9 mouse cellular contexts compared by ENCODE assay signal in the genomic region with DNA sequence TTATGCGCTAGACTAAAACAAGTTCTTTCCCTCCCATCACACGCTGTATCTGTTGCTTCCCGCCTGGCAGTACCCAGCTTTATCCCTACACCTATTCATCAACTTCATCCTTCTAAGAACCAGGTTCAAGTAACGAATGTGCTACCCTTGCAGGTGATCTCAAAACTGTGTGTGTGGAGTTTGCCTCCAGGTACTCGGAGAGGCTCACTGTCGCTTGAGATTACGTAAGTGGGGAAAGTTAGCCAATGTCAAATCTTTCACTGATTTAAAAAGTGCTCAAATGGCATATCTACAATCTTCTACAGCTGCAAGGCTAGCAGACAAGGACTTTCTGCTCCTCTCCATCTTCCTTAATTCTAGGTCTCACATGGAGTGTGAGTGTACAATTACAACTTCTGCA. TPM values are rescaled to one million over a fixed set of nuclear protein-coding genes. Genes with fewer than 3 reads are reported as not detected.
DNase-seq lines count a peak whose midpoint lies in the region; ATAC-seq and TF ChIP-seq lines count a peak whose summit lies in the region.
"Had no signal": no experiment of that assay in that cellular context is flagged by ENCODE, and none has a peak within 500 bp of the region (broad histone marks: within the 10 kb centered on the region; RNA-seq: fewer than 3 reads in every experiment).

No protein-coding gene starts in this region.

- no peak overlapping the region for H3K4me3 ChIP-seq in forebrain, embryonic 13.5 days
- no peak overlapping the region for H3K4me3 ChIP-seq in forebrain, embryonic 16.5 days (replicated peaks; ENCODE audit: low read length)
- H3K4me3 ChIP-seq in liver, adult 2 months (ENCODE audit: insufficient read depth, low read depth, low read length): peak overlapping the region; percentile 38; the same call in 1 of the 2 replicates
- H3K4me3 ChIP-seq in intestine, embryonic 15.5 days (replicated peaks): no peak overlapping the region
- H3K4me3 ChIP-seq in myocyte: no peak overlapping the region

- peaks cover 36% of the 10 kb centered on the region for H3K4me1 ChIP-seq in forebrain, embryonic 13.5 days
- H3K4me1 ChIP-seq in forebrain, embryonic 16.5 days (replicated peaks; ENCODE audit: control insufficient read depth, insufficient read depth, low read length): peaks cover 22% of the 10 kb centered on the region
- peaks cover 41% of the 10 kb centered on the region for H3K4me1 ChIP-seq in liver, adult 2 months (ENCODE audit: control insufficient read depth, insufficient read depth, low read length)
- peaks cover 18% of the 10 kb centered on the region; the same call in 1 of the 2 replicates for H3K4me1 ChIP-seq in intestine, embryonic 15.5 days (replicated peaks)

- TF ChIP-seq POLR2A in liver, adult 2 months (IDR thresholded peaks at IDR 0.05; ENCODE audit: extremely low read depth, insufficient read depth, low read length): no peak
- no peak for TF ChIP-seq POLR2A in myocyte (IDR thresholded peaks at IDR 0.05; ENCODE audit: insufficient read length, low read depth)

- peak; percentile 84 for DNase-seq in liver, adult 2 months (ENCODE audit: extremely low read depth, low read depth, low spot score)
- no peak for DNase-seq in liver
- DNase-seq in thymus, postnatal 0 days (ENCODE audit: low spot score): no peak
- DNase-seq: lung, adult 18-20 months had no signal

- H3K9me3 ChIP-seq in forebrain, embryonic 13.5 days (replicated peaks): no peaks in the 10 kb centered on the region
- no peaks in the 10 kb centered on the region for H3K9me3 ChIP-seq in forebrain, embryonic 16.5 days (ENCODE audit: control insufficient read depth, low read length)
- no peaks in the 10 kb centered on the region for H3K9me3 ChIP-seq in intestine, embryonic 15.5 days

- no peak for TF ChIP-seq CTCF in liver, adult 2 months (IDR thresholded peaks at IDR 0.05; ENCODE audit: low read depth, low read length)

- no peak for ATAC-seq in forebrain, embryonic 13.5 days
- ATAC-seq in forebrain, embryonic 16.5 days: no peak
- no peak for ATAC-seq in intestine, embryonic 15.5 days
- ATAC-seq in megakaryocyte-erythroid progenitor cell, adult 5-6 weeks (replicated peaks; ENCODE audit: low FRiP score, low TSS enrichment, poor library complexity, severe bottlenecking): no peak

- no peak overlapping the region for H3ac ChIP-seq in myocyte (ENCODE audit: control insufficient read depth, insufficient read length)

- H3K27me3 ChIP-seq in forebrain, embryonic 13.5 days: no peaks in the 10 kb centered on the region
- no peaks in the 10 kb centered on the region for H3K27me3 ChIP-seq in forebrain, embryonic 16.5 days (replicated peaks; ENCODE audit: control insufficient read depth, insufficient read depth, low read length)
- no peaks in the 10 kb centered on the region for H3K27me3 ChIP-seq in liver, adult 2 months (ENCODE audit: control insufficient read depth, insufficient read depth, low read length)
- no peaks in the 10 kb centered on the region for H3K27me3 ChIP-seq in intestine, embryonic 15.5 days (replicated peaks)
- H3K27me3 ChIP-seq in myocyte (ENCODE audit: control insufficient read depth, insufficient read depth, insufficient read length): no peaks in the 10 kb centered on the region

- WGBS in forebrain, embryonic 13.5 days: 90% methylated on average over 7 of the region's 7 CpGs
- 88% methylated on average over 7 of the region's 7 CpGs for WGBS in forebrain, embryonic 16.5 days
- 27% methylated on average over 7 of the region's 7 CpGs for WGBS in liver, adult 2 months
- WGBS in intestine, embryonic 15.5 days: 74% methylated on average over 7 of the region's 7 CpGs

- H3K79me2 ChIP-seq in liver, adult 2 months (ENCODE audit: control insufficient read depth, insufficient read depth, low read length): peaks cover 32% of the 10 kb centered on the region
- peaks cover 65% of the 10 kb centered on the region for H3K79me2 ChIP-seq in myocyte (ENCODE audit: control insufficient read depth, insufficient read depth)

- 0 out of 2 replicates have a peak overlapping the region, but pooled peaks have one; percentile 34 for H3K9ac ChIP-seq in forebrain, embryonic 13.5 days
- no peak overlapping the region for H3K9ac ChIP-seq in forebrain, embryonic 16.5 days (replicated peaks; ENCODE audit: low read depth, low read length)
- H3K9ac ChIP-seq in liver, adult 2 months (ENCODE audit: low read depth, low read length): peak overlapping the region; percentile 44
- H3K9ac ChIP-seq in intestine, embryonic 15.5 days: no peak overlapping the region

- H3K36me3 ChIP-seq in forebrain, embryonic 13.5 days (ENCODE audit: poor library complexity, severe bottlenecking): no peaks in the 10 kb centered on the region
- H3K36me3 ChIP-seq in forebrain, embryonic 16.5 days (ENCODE audit: control insufficient read depth, insufficient read depth): no peaks in the 10 kb centered on the region
- no peaks in the 10 kb centered on the region; the same call in 1 of the 2 replicates for H3K36me3 ChIP-seq in liver, adult 2 months (ENCODE audit: control insufficient read depth, insufficient read depth, low read length)
- no peaks in the 10 kb centered on the region for H3K36me3 ChIP-seq in intestine, embryonic 15.5 days
- no peaks in the 10 kb centered on the region for H3K36me3 ChIP-seq in myocyte (ENCODE audit: control insufficient read depth, insufficient read depth)

- H3K27ac ChIP-seq in forebrain, embryonic 13.5 days: no peak overlapping the region
- no peak overlapping the region for H3K27ac ChIP-seq in forebrain, embryonic 16.5 days (ENCODE audit: low read length)
- 0 out of 2 replicates have a peak overlapping the region, but pooled peaks have one; percentile 25 for H3K27ac ChIP-seq in liver, adult 2 months (replicated peaks; ENCODE audit: insufficient read depth, low read depth, low read length)
- H3K27ac ChIP-seq in intestine, embryonic 15.5 days: no peak overlapping the region

- H3K4me2 ChIP-seq in forebrain, embryonic 13.5 days: peak overlapping the region; percentile 25; the same call in 1 of the 2 replicates
- no peak overlapping the region for H3K4me2 ChIP-seq in forebrain, embryonic 16.5 days (ENCODE audit: low read length)
- peak overlapping the region; percentile 16 for H3K4me2 ChIP-seq in intestine, embryonic 15.5 days (replicated peaks)
- H3K4me2 ChIP-seq in myocyte (ENCODE audit: low read depth): peak overlapping the region; percentile 73

TF ChIP-seq in myocyte, 11 proteins besides CTCF, POLR2A, EP300 and RAD21:
- no peak for TF ChIP-seq SRF (IDR thresholded peaks at IDR 0.05; ENCODE audit: control insufficient read depth, insufficient read length, low read depth)
- no peak for TF ChIP-seq TCF12 (IDR thresholded peaks at IDR 0.05; ENCODE audit: insufficient read depth, poor library complexity, severe bottlenecking)
- no peak for TF ChIP-seq E2F4 (IDR thresholded peaks at IDR 0.05; ENCODE audit: insufficient read depth)
- no peak for TF ChIP-seq MYOG (IDR thresholded peaks at IDR 0.05; ENCODE audit: control insufficient read depth in 1 of 3, insufficient read depth in 1 of 3, insufficient read length in 2 of 3, low read depth in 2 of 3)
- no peak for TF ChIP-seq TCF3 (IDR thresholded peaks at IDR 0.05; ENCODE audit: insufficient read length, low read depth)
- TF ChIP-seq USF1 (IDR thresholded peaks at IDR 0.05; ENCODE audit: low read depth): no peak
- no peak for TF ChIP-seq MAX (IDR thresholded peaks at IDR 0.05; ENCODE audit: low read depth)
- TF ChIP-seq REST (IDR thresholded peaks at IDR 0.05; ENCODE audit: insufficient read depth, insufficient read length): no peak

RNA-seq across cellular contexts. Expression of gene Ndel1, which starts 20.8 kb away (rescaled TPM):
- 67.7 and 70.8 TPM in 2 replicates for polyA plus RNA-seq in forebrain, embryonic 13.5 days (2015; fragmentation: Nextera tagmentation; extraction: Ambion mirVana)
- 96.8 and 100 TPM in 2 replicates for polyA plus RNA-seq in forebrain, embryonic 16.5 days (2015; fragmentation: Nextera tagmentation; extraction: Ambion mirVana)
- total RNA-seq in liver, adult 2 months (2014; rRNA removed): 41.3 and 45.8 TPM in 2 replicates
- polyA plus RNA-seq in liver, adult 2 months (2012; rRNA removed): 27.5 and 33.8 TPM in 2 replicates
- 69.1 and 69.5 TPM in 2 replicates for polyA plus RNA-seq in intestine, embryonic 15.5 days (2015; fragmentation: Nextera tagmentation; extraction: Ambion mirVana)
- polyA plus RNA-seq in myocyte (2012; fragmentation: generic; extraction: Trizol): 36.7 TPM
- 22.5 and 35.7 TPM in 2 replicates for total RNA-seq in megakaryocyte-erythroid progenitor cell, adult 5-6 weeks (2014; fragmentation: Nextera tagmentation)
- total RNA-seq in megakaryocyte-erythroid progenitor cell, adult 5-6 weeks (2017): 45.6 and 99.1 TPM in 2 replicates
- 57.1 and 60.3 TPM in 2 replicates for polyA plus RNA-seq in thymus, postnatal 0 days (2015; fragmentation: Nextera tagmentation; extraction: Ambion mirVana)

RNA-seq across cellular contexts. Expression of gene Rnf222, which starts 37.5 kb away (rescaled TPM):
- 0.08 TPM in 1 of 2 replicates, not detected in the other for polyA plus RNA-seq in forebrain, embryonic 13.5 days (2015; fragmentation: Nextera tagmentation; extraction: Ambion mirVana)
- not detected in 2 replicates for polyA plus RNA-seq in forebrain, embryonic 16.5 days (2015; fragmentation: Nextera tagmentation; extraction: Ambion mirVana)
- under 0.01 and 0.07 TPM in 2 replicates for total RNA-seq in liver, adult 2 months (2014; rRNA removed)
- polyA plus RNA-seq in liver, adult 2 months (2012; rRNA removed): 0.11 TPM in 1 of 2 replicates, not detected in the other
- 0.06 and 0.10 TPM in 2 replicates for polyA plus RNA-seq in intestine, embryonic 15.5 days (2015; fragmentation: Nextera tagmentation; extraction: Ambion mirVana)
- polyA plus RNA-seq in myocyte (2012; fragmentation: generic; extraction: Trizol): not detected
- total RNA-seq in megakaryocyte-erythroid progenitor cell, adult 5-6 weeks (2014; fragmentation: Nextera tagmentation): not detected in 2 replicates
- total RNA-seq in megakaryocyte-erythroid progenitor cell, adult 5-6 weeks (2017): not detected in 2 replicates
- polyA plus RNA-seq in thymus, postnatal 0 days (2015; fragmentation: Nextera tagmentation; extraction: Ambion mirVana): 0.05 TPM in 1 of 2 replicates, not detected in the other

RNA-seq across cellular contexts. Expression of gene Rpl26, which starts 50.5 kb away (rescaled TPM):
- 787 and 887 TPM in 2 replicates for polyA plus RNA-seq in forebrain, embryonic 13.5 days (2015; fragmentation: Nextera tagmentation; extraction: Ambion mirVana)
- polyA plus RNA-seq in forebrain, embryonic 16.5 days (2015; fragmentation: Nextera tagmentation; extraction: Ambion mirVana): 554 and 607 TPM in 2 replicates
- 1,005 and 1,133 TPM in 2 replicates for total RNA-seq in liver, adult 2 months (2014; rRNA removed)
- 292 and 293 TPM in 2 replicates for polyA plus RNA-seq in liver, adult 2 months (2012; rRNA removed)
- polyA plus RNA-seq in intestine, embryonic 15.5 days (2015; fragmentation: Nextera tagmentation; extraction: Ambion mirVana): 1,017 and 1,034 TPM in 2 replicates
- 695 TPM for polyA plus RNA-seq in myocyte (2012; fragmentation: generic; extraction: Trizol)
- 5,476 and 5,943 TPM in 2 replicates for total RNA-seq in megakaryocyte-erythroid progenitor cell, adult 5-6 weeks (2014; fragmentation: Nextera tagmentation)
- total RNA-seq in megakaryocyte-erythroid progenitor cell, adult 5-6 weeks (2017): 6,111 and 7,527 TPM in 2 replicates
- 1,221 and 1,303 TPM in 2 replicates for polyA plus RNA-seq in thymus, postnatal 0 days (2015; fragmentation: Nextera tagmentation; extraction: Ambion mirVana)

Comparison
In these comparisons a context has a peak if more than half of its experiments do, and no peak if none do; other contexts are left out.
1. H3K9ac ChIP-seq: peak in forebrain, embryonic 13.5 days (single experiment) and liver, adult 2 months (single experiment); none in forebrain, embryonic 16.5 days (single experiment) and intestine, embryonic 15.5 days (single experiment).